Mouse (Mus musculus) CD4-positive naive resting alpha-beta T cell, adult 76 days (primary cell): ENCODE measurements around the gene Gm3752. TPM values are rescaled to one million over a fixed set of nuclear protein-coding genes. Genes with fewer than 3 reads are reported as not detected.

Source experiments
- total RNA-seq: library from RNA; stranded (reverse); gene quantifications from one replicate; pipeline ENCODE4 v1.2.4, GENCODE M21; 2023

Gm3752 gene
- total RNA-seq: not detected

DNA sequence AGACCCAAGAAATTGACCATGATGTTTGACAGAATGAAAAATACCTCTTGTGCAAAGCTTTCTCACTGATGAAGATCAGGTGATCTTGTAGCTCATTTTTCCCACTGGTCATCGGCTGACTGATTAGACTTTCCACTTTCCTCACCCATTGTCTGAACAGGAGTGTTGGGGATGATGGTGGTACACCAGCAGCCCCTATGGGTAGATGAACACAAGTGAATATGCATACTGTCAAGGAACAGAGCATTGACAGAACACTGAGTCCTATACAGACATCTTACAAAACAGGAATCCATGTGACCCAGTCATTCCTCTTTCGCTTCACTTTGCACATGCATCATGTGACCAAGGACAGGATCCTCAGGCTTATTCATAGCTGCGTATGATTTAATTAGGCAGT lies at the start of gene Gm3752:
Gene Gm3752, minus strand, starts transcription at position 101 of the 400 bp plus-strand sequence.

DNA sequence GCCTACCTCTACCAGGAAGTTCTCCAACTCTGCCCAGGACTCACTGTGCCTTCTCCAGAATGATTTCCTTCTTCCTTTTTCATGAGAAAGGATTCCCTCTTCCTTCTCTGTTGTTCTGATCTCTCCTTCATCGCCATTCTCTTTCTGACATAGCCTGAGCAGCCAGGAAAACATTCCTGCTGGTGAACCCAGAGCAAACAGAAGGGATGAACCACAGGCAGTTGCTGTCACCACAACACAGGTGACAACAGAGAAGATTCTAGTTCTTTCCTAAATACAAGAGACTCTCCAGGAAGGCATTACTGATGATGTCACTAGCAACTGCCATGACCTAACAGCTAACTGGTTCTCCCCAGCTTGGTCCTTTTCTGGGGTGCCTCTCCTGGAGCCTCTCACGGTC lies 32.7 kb downstream of the Gm3752 start, which contains the start of gene Gm3755:
Gene Gm3755, minus strand, starts transcription at position 101 of the 400 bp plus-strand sequence.

Other genes starting within 250 kb of the Gm3752 start
- gene Gm3727, start 219.0 kb downstream of the Gm3752 start, total RNA-seq: not detected
- 1.2 TPM for gene Gm3739, start 168.7 kb downstream of the Gm3752 start, total RNA-seq
- not detected for gene Gm5797, start 151.4 kb downstream of the Gm3752 start, total RNA-seq
- not detected for gene Gm8374, start 118.6 kb downstream of the Gm3752 start, total RNA-seq
- gene Gm3755, start 32.8 kb downstream of the Gm3752 start, total RNA-seq: not detected
- gene Gm3558, start 84.8 kb upstream of the Gm3752 start, total RNA-seq: not detected
- not detected for gene Gm10338, start 111.8 kb upstream of the Gm3752 start, total RNA-seq
- gene Gm10128, start 160.2 kb upstream of the Gm3752 start, total RNA-seq: not detected